22 mouse cellular contexts compared by ENCODE assay signal in the genomic region with DNA sequence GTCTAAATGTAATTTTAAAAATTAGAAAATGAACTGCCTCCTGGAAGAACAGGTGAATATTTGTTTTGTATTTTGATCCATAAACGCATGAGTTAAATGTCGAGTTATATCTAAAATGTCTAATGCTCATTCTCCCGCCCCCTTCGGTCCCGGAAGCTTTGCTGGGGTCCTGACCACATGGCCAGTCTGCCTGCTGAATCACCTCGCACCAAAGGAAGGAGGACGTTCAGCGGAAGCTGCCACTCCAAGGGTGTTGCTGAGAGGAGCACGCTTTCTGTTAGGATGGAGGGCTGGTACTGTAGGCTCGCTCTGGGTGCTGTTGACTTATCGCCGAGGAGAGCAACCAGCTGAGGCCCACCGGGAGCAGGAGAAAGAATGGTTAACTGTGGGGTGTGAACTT.
DNase-seq lines count a peak whose midpoint lies in the region; ATAC-seq and TF ChIP-seq lines count a peak whose summit lies in the region.
"Had no signal": no experiment of that assay in that cellular context is flagged by ENCODE, and none has a peak within 500 bp of the region (broad histone marks: within the 10 kb centered on the region; RNA-seq: fewer than 3 reads in every experiment).

No protein-coding gene starts in this region.

- peaks cover 6% of the 10 kb centered on the region; the same call in 1 of the 2 replicates for H3K27me3 ChIP-seq in G1E (ENCODE audit: insufficient read depth, low read length)
- H3K27me3 ChIP-seq in kidney, embryonic 16.5 days (ENCODE audit: insufficient read depth, low read length), result no peaks in the 10 kb centered on the region
- H3K27me3 ChIP-seq in hindbrain, embryonic 13.5 days, result no peaks in the 10 kb centered on the region
- H3K27me3 ChIP-seq: embryonic facial prominence, embryonic 13.5 days; embryonic facial prominence, embryonic 15.5 days; forebrain, embryonic 13.5 days; forebrain, embryonic 15.5 days; Patski had no signal

- no peak overlapping the region for H3K27ac ChIP-seq in kidney, embryonic 16.5 days (ENCODE audit: low read length)
- no peak overlapping the region for H3K27ac ChIP-seq in hindbrain, embryonic 13.5 days
- H3K27ac ChIP-seq: embryonic facial prominence, embryonic 13.5 days; embryonic facial prominence, embryonic 15.5 days; forebrain, embryonic 13.5 days; forebrain, embryonic 15.5 days had no signal

- H3K4me3 ChIP-seq in G1E (ENCODE audit: low read depth, low read length), result peak overlapping the region; percentile 50; the same call in 1 of the 2 replicates
- no peak overlapping the region for H3K4me3 ChIP-seq in kidney, embryonic 16.5 days (ENCODE audit: low read length)
- no peak overlapping the region for H3K4me3 ChIP-seq in hindbrain, embryonic 13.5 days
- H3K4me3 ChIP-seq: embryonic facial prominence, embryonic 13.5 days; embryonic facial prominence, embryonic 15.5 days; forebrain, embryonic 13.5 days; forebrain, embryonic 15.5 days had no signal

- no peaks in the 10 kb centered on the region for H3K36me3 ChIP-seq in G1E (replicated peaks)
- no peaks in the 10 kb centered on the region for H3K36me3 ChIP-seq in kidney, embryonic 16.5 days (ENCODE audit: insufficient read depth, low read length)
- no peaks in the 10 kb centered on the region for H3K36me3 ChIP-seq in hindbrain, embryonic 13.5 days
- H3K36me3 ChIP-seq: embryonic facial prominence, embryonic 13.5 days; embryonic facial prominence, embryonic 15.5 days; forebrain, embryonic 15.5 days had no signal

- TF ChIP-seq CTCF in G1E (IDR thresholded peaks at IDR 0.05; ENCODE audit: low read depth, low read length), result no peak

- no peak overlapping the region for H3K4me2 ChIP-seq in kidney, embryonic 16.5 days (replicated peaks; ENCODE audit: low read depth, low read length)
- no peak overlapping the region for H3K4me2 ChIP-seq in hindbrain, embryonic 13.5 days
- H3K4me2 ChIP-seq: embryonic facial prominence, embryonic 13.5 days; embryonic facial prominence, embryonic 15.5 days; forebrain, embryonic 13.5 days; forebrain, embryonic 15.5 days had no signal

- peaks cover 27% of the 10 kb centered on the region for H3K4me1 ChIP-seq in G1E (ENCODE audit: insufficient read depth, low read depth, low read length)
- H3K4me1 ChIP-seq in kidney, embryonic 16.5 days (ENCODE audit: insufficient read depth, low read length), result no peaks in the 10 kb centered on the region
- H3K4me1 ChIP-seq in hindbrain, embryonic 13.5 days (replicated peaks), result no peaks in the 10 kb centered on the region
- H3K4me1 ChIP-seq: embryonic facial prominence, embryonic 15.5 days; forebrain, embryonic 13.5 days; forebrain, embryonic 15.5 days had no signal

- peak; percentile 90 for ATAC-seq in G1E (ENCODE audit: extremely low read depth, insufficient number of reproducible peaks, low FRiP score, poor library complexity, severe bottlenecking)
- ATAC-seq in erythroblast, adult 5-6 weeks (replicated peaks; ENCODE audit: low FRiP score, poor library complexity, severe bottlenecking), result peak; percentile 24; the same call in 1 of the 2 replicates
- no peak for ATAC-seq in kidney, embryonic 16.5 days (ENCODE audit: low FRiP score, low TSS enrichment)
- no peak for ATAC-seq in hindbrain, embryonic 13.5 days (ENCODE audit: low FRiP score)
- ATAC-seq: activated CD4-positive, CD25-positive, alpha-beta regulatory T cell, adult 4 months; forebrain, embryonic 13.5 days; forebrain, embryonic 15.5 days; forebrain, postnatal 0 days; Patski had no signal

- no peak overlapping the region for H3K9ac ChIP-seq in kidney, embryonic 16.5 days (replicated peaks; ENCODE audit: low read length)
- H3K9ac ChIP-seq in hindbrain, embryonic 13.5 days, result no peak overlapping the region
- H3K9ac ChIP-seq: embryonic facial prominence, embryonic 13.5 days; embryonic facial prominence, embryonic 15.5 days; forebrain, embryonic 13.5 days; forebrain, embryonic 15.5 days; forebrain, postnatal 0 days had no signal

- H3K9me3 ChIP-seq in G1E (replicated peaks), result no peaks in the 10 kb centered on the region
- H3K9me3 ChIP-seq in kidney, embryonic 16.5 days (ENCODE audit: low read length), result no peaks in the 10 kb centered on the region
- H3K9me3 ChIP-seq in hindbrain, embryonic 13.5 days, result no peaks in the 10 kb centered on the region
- H3K9me3 ChIP-seq: embryonic facial prominence, embryonic 13.5 days; embryonic facial prominence, embryonic 15.5 days; forebrain, embryonic 13.5 days; forebrain, embryonic 15.5 days had no signal

- peak; percentile 19 for DNase-seq in thymus, postnatal 14 days
- DNase-seq in thymus, postnatal 0 days (ENCODE audit: low spot score), result no peak
- peak; percentile 65 for DNase-seq in G1E (ENCODE audit: low spot score)
- DNase-seq: adrenal gland, adult 8-10 months; adrenal gland, postnatal 14 days; adrenal gland, postnatal 36 days; cerebellum, adult 11-12 months; cerebellum, adult 2 months; cerebellum, adult 9-10 months; cerebellum, postnatal 10 days; cerebellum, postnatal 25 days; embryo, embryonic 11 days; forebrain, postnatal 0 days had no signal

- WGBS in kidney, embryonic 16.5 days, result 85% methylated on average over 13 of the region's 13 CpGs
- 87% methylated on average over 13 of the region's 13 CpGs for WGBS in hindbrain, embryonic 13.5 days

Comparison
In these comparisons a context has a peak if more than half of its experiments do, and no peak if none do; other contexts are left out.
1. ATAC-seq: peak in G1E (single experiment) and erythroblast, adult 5-6 weeks (single experiment); none in kidney, embryonic 16.5 days (single experiment) and hindbrain, embryonic 13.5 days (single experiment).